Comparison of ENCODE assay signal across 9 mouse cellular contexts in genomic region chr5:142944979-142945682, GRCm38 (mm10). TPM values are rescaled to one million over a fixed set of nuclear protein-coding genes. Genes with fewer than 3 reads are reported as not detected.
DNase-seq lines count a peak whose midpoint lies in the region; ATAC-seq and TF ChIP-seq lines count a peak whose summit lies in the region.
"Had no signal": no experiment of that assay in that cellular context is flagged by ENCODE, and none has a peak within 500 bp of the region (broad histone marks: within the 10 kb centered on the region; RNA-seq: fewer than 3 reads in every experiment).

No protein-coding gene starts in this region.

- no peaks in the 10 kb centered on the region for H3K9me3 ChIP-seq in lung, embryonic 14.5 days (ENCODE audit: low read depth, low read length)
- no peaks in the 10 kb centered on the region for H3K9me3 ChIP-seq in hindbrain, embryonic 11.5 days (ENCODE audit: control insufficient read depth, low read length)

- 52% methylated on average over 8 of the region's 8 CpGs for WGBS in lung, embryonic 14.5 days
- 47% methylated on average over 8 of the region's 8 CpGs for WGBS in lung, adult 2 months
- 62% methylated on average over 8 of the region's 8 CpGs for WGBS in hindbrain, embryonic 11.5 days

- peak; percentile 62; the same call in 1 of the 2 replicates for ATAC-seq in lung, embryonic 14.5 days (ENCODE audit: insufficient read depth)
- 0 out of 2 replicates have a peak, but pooled peaks have one; percentile 27 for ATAC-seq in monocyte, adult 5-6 weeks (replicated peaks; ENCODE audit: insufficient number of reproducible peaks, low FRiP score, low TSS enrichment, poor library complexity, severe bottlenecking)
- ATAC-seq in hindbrain, embryonic 11.5 days (ENCODE audit: low FRiP score): no peak

- H3K9ac ChIP-seq in lung, embryonic 14.5 days: no peak overlapping the region
- no peak overlapping the region for H3K9ac ChIP-seq in hindbrain, embryonic 11.5 days (ENCODE audit: low read depth, low read length)

- no peak for TF ChIP-seq CTCF in lung, embryonic 14.5 days (IDR thresholded peaks at IDR 0.05; ENCODE audit: low read depth)
- TF ChIP-seq CTCF in lung, adult 2 months (IDR thresholded peaks at IDR 0.05; ENCODE audit: insufficient read depth, low read length): no peak

- no peak overlapping the region for H3K4me3 ChIP-seq in lung, embryonic 14.5 days (ENCODE audit: low read depth, low read length)
- no peak overlapping the region for H3K4me3 ChIP-seq in lung, adult 2 months (replicated peaks; ENCODE audit: extremely low read depth, low read depth, low read length)
- no peak overlapping the region for H3K4me3 ChIP-seq in hindbrain, embryonic 11.5 days (ENCODE audit: low read depth, low read length)

- intact Hi-C loops in left cerebral cortex, postnatal 4 days (cut with DNase I): loop anchor here (5.0 kb wide), 1 partner anchor 97 kb away; no protein-coding TSS in a partner anchor

- no peak overlapping the region for H3K4me2 ChIP-seq in lung, embryonic 14.5 days
- H3K4me2 ChIP-seq in hindbrain, embryonic 11.5 days (replicated peaks; ENCODE audit: low read depth, low read length): no peak overlapping the region

- no peaks in the 10 kb centered on the region for H3K4me1 ChIP-seq in lung, embryonic 14.5 days (ENCODE audit: insufficient read depth)
- H3K4me1 ChIP-seq in lung, adult 2 months (ENCODE audit: control insufficient read depth, insufficient read depth, low read length): peaks cover 3% of the 10 kb centered on the region; the same call in 1 of the 2 replicates
- H3K4me1 ChIP-seq in hindbrain, embryonic 11.5 days (replicated peaks; ENCODE audit: control insufficient read depth, insufficient read depth, low read length): no peaks in the 10 kb centered on the region

- no peak overlapping the region for H3K27ac ChIP-seq in lung, embryonic 14.5 days (ENCODE audit: low read depth)
- H3K27ac ChIP-seq in hindbrain, embryonic 11.5 days (ENCODE audit: low read depth, low read length): no peak overlapping the region

- no peak for TF ChIP-seq POLR2A in lung, adult 2 months (IDR thresholded peaks at IDR 0.05; ENCODE audit: borderline replicate concordance, extremely low read depth, low read depth, low read length)

- no peaks in the 10 kb centered on the region for H3K27me3 ChIP-seq in lung, embryonic 14.5 days (ENCODE audit: insufficient read depth, low read length)
- H3K27me3 ChIP-seq in hindbrain, embryonic 11.5 days (ENCODE audit: control insufficient read depth, insufficient read depth, low read length): no peaks in the 10 kb centered on the region

- no peaks in the 10 kb centered on the region for H3K36me3 ChIP-seq in lung, embryonic 14.5 days (ENCODE audit: insufficient read depth)
- no peaks in the 10 kb centered on the region for H3K36me3 ChIP-seq in hindbrain, embryonic 11.5 days (ENCODE audit: control insufficient read depth, insufficient read depth, low read length)

- DNase-seq in lung, embryonic 14.5 days: peak; percentile 78
- DNase-seq in lung, adult 2 months: no peak
- DNase-seq in heart, adult 18-20 months: peak; percentile 66 to 87
- DNase-seq in kidney, adult 9 months: peak; percentile 72
- no peak for DNase-seq in left cerebral cortex, postnatal 4 days
- no peak for DNase-seq in spleen, adult 12 weeks (ENCODE audit: low spot score)
- no peak for DNase-seq in hindbrain, embryonic 11.5 days (ENCODE audit: low spot score)
- DNase-seq: gastrocnemius, postnatal 36 days had no signal

RNA-seq across cellular contexts. Expression of gene Fscn1, which starts 15.0 kb away (rescaled TPM):
- polyA plus RNA-seq in lung, embryonic 14.5 days (2014; fragmentation: Nextera tagmentation; extraction: Ambion mirVana): 331 and 347 TPM in 2 replicates
- 21.0 and 26.3 TPM in 2 replicates for polyA plus RNA-seq in lung, adult 2 months (2012; rRNA removed)
- 10 to 100 TPM; 18.2 to 21.6 TPM for total RNA-seq in heart, adult 18-20 months (2021)
- total RNA-seq in monocyte, adult 5-6 weeks (2017): 1.2 TPM in 1 of 3 replicates, not detected in the others
- 100 to 1,000 TPM; 530 to 553 TPM for total RNA-seq in left cerebral cortex, postnatal 4 days (2021)
- 570 and 615 TPM in 2 replicates for polyA plus RNA-seq in hindbrain, embryonic 11.5 days (2014; fragmentation: Nextera tagmentation; extraction: Ambion mirVana)

RNA-seq across cellular contexts. Expression of gene Actb, which starts 38.6 kb away (rescaled TPM):
- 16,801 and 17,929 TPM in 2 replicates for polyA plus RNA-seq in lung, embryonic 14.5 days (2014; fragmentation: Nextera tagmentation; extraction: Ambion mirVana)
- 5,708 and 6,451 TPM in 2 replicates for polyA plus RNA-seq in lung, adult 2 months (2012; rRNA removed)
- 1,000 to 10,000 TPM in 1 of 2 experiments, 100 to 1,000 TPM in 1; 875 to 1,008 TPM for total RNA-seq in heart, adult 18-20 months (2021)
- 6,587 to 7,071 TPM (median 6,776 TPM) in 3 replicates for total RNA-seq in monocyte, adult 5-6 weeks (2017)
- 1,000 to 10,000 TPM; 5,289 to 5,459 TPM for total RNA-seq in left cerebral cortex, postnatal 4 days (2021)
- 15,671 and 16,656 TPM in 2 replicates for polyA plus RNA-seq in hindbrain, embryonic 11.5 days (2014; fragmentation: Nextera tagmentation; extraction: Ambion mirVana)

RNA-seq across cellular contexts. Expression of gene Fbxl18, which starts 49.9 kb away (rescaled TPM):
- 11.2 and 11.8 TPM in 2 replicates for polyA plus RNA-seq in lung, embryonic 14.5 days (2014; fragmentation: Nextera tagmentation; extraction: Ambion mirVana)
- 21.3 and 22.5 TPM in 2 replicates for polyA plus RNA-seq in lung, adult 2 months (2012; rRNA removed)
- total RNA-seq in heart, adult 18-20 months (2021): 1 to 10 TPM; 4.6 to 4.7 TPM
- total RNA-seq in monocyte, adult 5-6 weeks (2017): 1.6 to 3.6 TPM (median 2.3 TPM) in 3 replicates
- total RNA-seq in left cerebral cortex, postnatal 4 days (2021): 10 to 100 TPM; 34.6 to 35.8 TPM
- polyA plus RNA-seq in hindbrain, embryonic 11.5 days (2014; fragmentation: Nextera tagmentation; extraction: Ambion mirVana): 12.1 and 14.5 TPM in 2 replicates

Comparison
In these comparisons a context has a peak if more than half of its experiments do, and no peak if none do; other contexts are left out.
1. DNase-seq: peak in lung, embryonic 14.5 days (single experiment), heart, adult 18-20 months (2 of 2) and kidney, adult 9 months (single experiment); none in lung, adult 2 months (single experiment), left cerebral cortex, postnatal 4 days (single experiment), spleen, adult 12 weeks (single experiment) and hindbrain, embryonic 11.5 days (single experiment).
2. RNA of gene Fscn1, which starts 15.0 kb away (total RNA-seq): 530 to 553 TPM in left cerebral cortex, postnatal 4 days; 18.2 to 21.6 TPM in heart, adult 18-20 months and 1.2 TPM in monocyte, adult 5-6 weeks; every median in the first group is over 10 times any median in the second.